13 mouse cellular contexts compared by ENCODE assay signal in genomic region chr2:20293336-20293735, GRCm38 (mm10).
A peak's percentile ranks its signal among the peaks of the same experiment; 100 is the strongest.
DNase-seq lines count a peak whose midpoint lies in the region; ATAC-seq lines count a peak whose summit lies in the region.
"Had no signal": no experiment of that assay in that cellular context is flagged by ENCODE, and none has a peak within 500 bp of the region (broad histone marks: within the 10 kb centered on the region; RNA-seq: fewer than 3 reads in every experiment).

No protein-coding gene starts in this region.

- H3K4me3 ChIP-seq in forebrain, embryonic 16.5 days (replicated peaks; ENCODE audit: low read length): no peak overlapping the region
- no peak overlapping the region for H3K4me3 ChIP-seq in forebrain, embryonic 11.5 days (ENCODE audit: low read depth, low read length)
- H3K4me3 ChIP-seq: forebrain, embryonic 13.5 days had no signal

- no peak overlapping the region for H3K9ac ChIP-seq in forebrain, embryonic 16.5 days (replicated peaks; ENCODE audit: low read depth, low read length)
- H3K9ac ChIP-seq in forebrain, embryonic 11.5 days (ENCODE audit: low read length): no peak overlapping the region
- H3K9ac ChIP-seq: forebrain, embryonic 13.5 days had no signal

- 0 out of 2 replicates have a peak, but pooled peaks have one; percentile 38 for ATAC-seq in forebrain, embryonic 16.5 days
- no peak for ATAC-seq in forebrain, embryonic 11.5 days (replicated peaks; ENCODE audit: low FRiP score)
- no peak for ATAC-seq in inflammation-experienced regulatory T-cells, adult 6 months
- ATAC-seq: CD4-positive, CD25-positive, alpha-beta regulatory T cell, adult 4 months; forebrain, embryonic 13.5 days; Patski had no signal

- DNase-seq in forebrain, embryonic 11.5 days (ENCODE audit: low spot score): no peak
- DNase-seq in frontal cortex, postnatal 10 days (ENCODE audit: low spot score in 2 of 2): peak; percentile 54 to 56
- DNase-seq in layer of hippocampus, postnatal 36 days: peak; percentile 49 to 64
- peak; percentile 83 for DNase-seq in right cerebral cortex, postnatal 25 days
- no peak for DNase-seq in spleen, postnatal 4 days (ENCODE audit: low spot score in 2 of 2)
- no peak for DNase-seq in adrenal gland, adult 8-10 months
- DNase-seq: adrenal gland, postnatal 25 days; kidney, postnatal 14 days had no signal

- H3K36me3 ChIP-seq in forebrain, embryonic 16.5 days (ENCODE audit: control insufficient read depth, insufficient read depth): no peaks in the 10 kb centered on the region
- H3K36me3 ChIP-seq in forebrain, embryonic 11.5 days (ENCODE audit: control insufficient read depth, insufficient read depth, low read length): no peaks in the 10 kb centered on the region

- no peaks in the 10 kb centered on the region for H3K9me3 ChIP-seq in forebrain, embryonic 16.5 days (ENCODE audit: control insufficient read depth, low read length)
- H3K9me3 ChIP-seq in forebrain, embryonic 11.5 days (ENCODE audit: control insufficient read depth, low read length): no peaks in the 10 kb centered on the region
- H3K9me3 ChIP-seq: forebrain, embryonic 13.5 days had no signal

- no peak overlapping the region for H3K4me2 ChIP-seq in forebrain, embryonic 16.5 days (ENCODE audit: low read length)
- H3K4me2 ChIP-seq in forebrain, embryonic 11.5 days (ENCODE audit: low read depth, low read length, severe bottlenecking): no peak overlapping the region
- H3K4me2 ChIP-seq: forebrain, embryonic 13.5 days had no signal

- no peaks in the 10 kb centered on the region for H3K27me3 ChIP-seq in forebrain, embryonic 16.5 days (replicated peaks; ENCODE audit: control insufficient read depth, insufficient read depth, low read length)
- H3K27me3 ChIP-seq in forebrain, embryonic 11.5 days (ENCODE audit: control insufficient read depth, insufficient read depth, low read length): no peaks in the 10 kb centered on the region
- H3K27me3 ChIP-seq: forebrain, embryonic 13.5 days; Patski had no signal

- H3K4me1 ChIP-seq in forebrain, embryonic 16.5 days (replicated peaks; ENCODE audit: control insufficient read depth, insufficient read depth, low read length): no peaks in the 10 kb centered on the region
- H3K4me1 ChIP-seq in forebrain, embryonic 11.5 days (replicated peaks; ENCODE audit: control insufficient read depth, insufficient read depth, low read length): no peaks in the 10 kb centered on the region
- H3K4me1 ChIP-seq: forebrain, embryonic 13.5 days had no signal

- H3K27ac ChIP-seq in forebrain, embryonic 16.5 days (ENCODE audit: low read length): no peak overlapping the region
- no peak overlapping the region for H3K27ac ChIP-seq in forebrain, embryonic 11.5 days (ENCODE audit: low read depth, low read length)
- H3K27ac ChIP-seq: forebrain, embryonic 13.5 days had no signal

- WGBS in forebrain, embryonic 16.5 days: 68% methylated on average over 8 of the region's 8 CpGs
- WGBS in forebrain, embryonic 11.5 days: 88% methylated on average over 8 of the region's 8 CpGs

Comparison
In these comparisons a context has a peak if more than half of its experiments do, and no peak if none do; other contexts are left out.
1. DNase-seq: peak in frontal cortex, postnatal 10 days (2 of 2), layer of hippocampus, postnatal 36 days (2 of 2) and right cerebral cortex, postnatal 25 days (single experiment); none in forebrain, embryonic 11.5 days (single experiment), spleen, postnatal 4 days (0 of 2) and adrenal gland, adult 8-10 months (single experiment).